24 mouse cellular contexts compared by ENCODE assay signal in genomic region chr15:100006180-100006579, GRCm38 (mm10). TPM values are rescaled to one million over a fixed set of nuclear protein-coding genes. Genes with fewer than 3 reads are reported as not detected.
DNase-seq lines count a peak whose midpoint lies in the region; ATAC-seq and TF ChIP-seq lines count a peak whose summit lies in the region.
"Had no signal": no experiment of that assay in that cellular context is flagged by ENCODE, and none has a peak within 500 bp of the region (broad histone marks: within the 10 kb centered on the region; RNA-seq: fewer than 3 reads in every experiment).

No protein-coding gene starts in this region.

- no peak for TF ChIP-seq RAD21 in CH12.LX (IDR thresholded peaks at IDR 0.05; ENCODE audit: low read depth, low read length)

- ATAC-seq in heart, embryonic 12.5 days (ENCODE audit: insufficient number of reproducible peaks, low FRiP score), result no peak
- ATAC-seq: activated CD4-positive, CD25-positive, alpha-beta regulatory T cell, adult 4 months; CD4-positive, CD25-positive, alpha-beta regulatory T cell, adult 4 months; Patski had no signal

- DNase-seq in heart, adult 11 months, result peak; percentile 52
- DNase-seq in heart, adult 8-10 months (ENCODE audit: low spot score), result no peak
- DNase-seq in heart, postnatal 36 days, result no peak
- DNase-seq in spleen, adult 2 months (ENCODE audit: low read depth in 1 of 2, low spot score in 2 of 2), result no peak
- DNase-seq in spleen, postnatal 14 days (ENCODE audit: low spot score in 2 of 2), result no peak
- DNase-seq in CH12.LX (ENCODE audit: extremely low read depth), result peak; percentile 54
- DNase-seq in yolk sac, embryonic 10.5 days (ENCODE audit: low spot score), result no peak
- DNase-seq: adrenal gland, adult 2 months; adrenal gland, adult 8-10 months; adrenal gland, postnatal 10 days; adrenal gland, postnatal 14 days; adrenal gland, postnatal 25 days; adrenal gland, postnatal 36 days; B cell, adult 2 months; cerebellum, adult 11 months; cerebellum, adult 11-12 months; cerebellum, adult 18-20 months had no signal

- peaks cover 8% of the 10 kb centered on the region; the same call in 1 of the 2 replicates for H3K4me1 ChIP-seq in heart, embryonic 12.5 days (replicated peaks)
- peaks cover 8% of the 10 kb centered on the region; the same call in 1 of the 2 replicates for H3K4me1 ChIP-seq in spleen, adult 2 months (ENCODE audit: control insufficient read depth, insufficient read depth, insufficient read length)
- H3K4me1 ChIP-seq in CH12.LX (ENCODE audit: control insufficient read depth in 1 of 2, insufficient read depth in 2 of 2), result peaks cover 9 to 44% of the 10 kb centered on the region in 2 experiments; a peak in 3 of 4 replicates

- no peak for TF ChIP-seq POLR2A in spleen, adult 2 months (IDR thresholded peaks at IDR 0.05; ENCODE audit: low read depth, low read length)
- no peak for TF ChIP-seq POLR2A in CH12.LX (IDR thresholded peaks at IDR 0.05; ENCODE audit: low read depth, low read length)

- H3K9ac ChIP-seq in heart, embryonic 12.5 days, result no peak overlapping the region
- H3K9ac ChIP-seq in CH12.LX (ENCODE audit: insufficient read depth, low read depth), result no peak overlapping the region

- in situ Hi-C loops in CH12.LX (cut with MboI; ENCODE audit: low pct_ligation_motif_present, low pct_unique_long_range_greater_than_20kb, low sequenced_read_pairs), result no loop called here

- H3K27ac ChIP-seq in heart, embryonic 12.5 days (ENCODE audit: poor library complexity, severe bottlenecking), result peak overlapping the region; percentile 48; the same call in 1 of the 2 replicates
- 0 out of 2 replicates have a peak overlapping the region, but pooled peaks have one; percentile 42 for H3K27ac ChIP-seq in spleen, adult 2 months (ENCODE audit: insufficient read depth, low read length)
- peak overlapping the region; percentile 61 for H3K27ac ChIP-seq in CH12.LX (ENCODE audit: insufficient read depth, low read depth)

- H3K4me2 ChIP-seq in heart, embryonic 12.5 days, result no peak overlapping the region
- H3K4me2 ChIP-seq in CH12.LX (ENCODE audit: insufficient read depth, low read depth, poor library complexity, severe bottlenecking), result no peak overlapping the region; the same call in 1 of the 2 replicates

- H3K36me3 ChIP-seq in heart, embryonic 12.5 days, result peaks cover 80% of the 10 kb centered on the region
- H3K36me3 ChIP-seq in spleen, adult 2 months (ENCODE audit: control insufficient read depth, insufficient read depth, low read length), result peaks cover 30% of the 10 kb centered on the region
- H3K36me3 ChIP-seq in CH12.LX (replicated peaks in 1 of 2; ENCODE audit: control insufficient read depth in 1 of 2, insufficient read depth in 1 of 2, low read length in 1 of 2), result peaks cover 55 to 80% of the 10 kb centered on the region in 2 experiments

- no peak for TF ChIP-seq CTCF in spleen, adult 2 months (IDR thresholded peaks at IDR 0.05; ENCODE audit: extremely low read depth, insufficient read depth, insufficient read length, insufficient replicate concordance)
- no peak for TF ChIP-seq CTCF in CH12.LX (conservative IDR thresholded peaks at IDR 0.05 in 1 of 2, IDR thresholded peaks at IDR 0.05 in 1 of 2; ENCODE audit: low read depth in 2 of 2, low read length in 2 of 2)

- no peaks in the 10 kb centered on the region for H3K9me3 ChIP-seq in heart, embryonic 12.5 days (replicated peaks)
- H3K9me3 ChIP-seq in CH12.LX (replicated peaks; ENCODE audit: low read length), result no peaks in the 10 kb centered on the region
- H3K9me3 ChIP-seq: G1E had no signal

- no peak overlapping the region for H3K4me3 ChIP-seq in heart, embryonic 12.5 days
- no peak overlapping the region; the same call in 1 of the 2 replicates for H3K4me3 ChIP-seq in spleen, adult 2 months (ENCODE audit: extremely low read depth, insufficient read depth, insufficient read length)
- no peak overlapping the region for H3K4me3 ChIP-seq in CH12.LX (replicated peaks in 1 of 3; ENCODE audit: low read depth in 2 of 3, low read length in 2 of 3, poor library complexity in 1 of 3)

- no peaks in the 10 kb centered on the region for H3K27me3 ChIP-seq in heart, embryonic 12.5 days (replicated peaks)
- H3K27me3 ChIP-seq in spleen, adult 2 months (ENCODE audit: control insufficient read depth, insufficient read depth, low read length), result no peaks in the 10 kb centered on the region
- no peaks in the 10 kb centered on the region for H3K27me3 ChIP-seq in CH12.LX (replicated peaks)
- H3K27me3 ChIP-seq: Patski had no signal

- 0 out of 2 replicates have a peak, but pooled peaks have one; percentile 7 for TF ChIP-seq EP300 in CH12.LX (IDR thresholded peaks at IDR 0.05; ENCODE audit: low read length)

- H3K79me2 ChIP-seq in CH12.LX (replicated peaks; ENCODE audit: control insufficient read depth, extremely low read depth, insufficient read depth, poor library complexity, severe bottlenecking), result peaks cover 6% of the 10 kb centered on the region

- dilution Hi-C loops in CH12.LX (cut with MboI; ENCODE audit: extremely low pct_ligation_motif_present, extremely low pct_unique_long_range_greater_than_20kb, low sequenced_read_pairs), result no loop called here

- intact Hi-C loops in heart, postnatal 36 days (cut with DNase I), result no loop called here

TF ChIP-seq in CH12.LX, 34 proteins besides CTCF, POLR2A, EP300 and RAD21:
- TF ChIP-seq MEF2A (IDR thresholded peaks at IDR 0.05; ENCODE audit: borderline replicate concordance, low read depth, low read length) (peak; percentile 61), SIN3A (IDR thresholded peaks at IDR 0.05; ENCODE audit: low read length) (no peak)

RNA-seq across cellular contexts. Expression of gene Dip2b, which starts 32.3 kb away (rescaled TPM):
- 10 to 100 TPM; 19.1 to 25.3 (median 21.9) TPM for total RNA-seq in heart, adult 8-10 months (2022)
- polyA plus RNA-seq in heart, embryonic 12.5 days (2016; fragmentation: Nextera tagmentation; extraction: Ambion mirVana), result 16.3 and 18.6 TPM in 2 replicates
- total RNA-seq in heart, postnatal 36 days (2021), result 10 to 100 TPM; 21.0 to 21.5 TPM
- 12.2 and 13.6 TPM in 2 replicates for polyA plus RNA-seq in spleen, adult 2 months (2012; rRNA removed)
- total RNA-seq in CH12.LX (2012; rRNA removed), result 15.1 and 16.7 TPM in 2 replicates
- 13.0 and 15.7 TPM in 2 replicates for total RNA-seq in CH12.LX (2014; rRNA removed)
- 14.3 and 18.2 TPM in 2 replicates for polyA plus RNA-seq in CH12.LX (2012; ENCODE audit: insufficient read length, low read depth)

RNA-seq across cellular contexts. Expression of gene Larp4, which starts 36.3 kb away (rescaled TPM):
- 10 to 100 TPM; 41.2 to 61.1 (median 53.9) TPM for total RNA-seq in heart, adult 8-10 months (2022)
- polyA plus RNA-seq in heart, embryonic 12.5 days (2016; fragmentation: Nextera tagmentation; extraction: Ambion mirVana), result 38.0 and 40.7 TPM in 2 replicates
- total RNA-seq in heart, postnatal 36 days (2021), result 10 to 100 TPM; 47.1 to 60.2 TPM
- 27.5 and 37.6 TPM in 2 replicates for polyA plus RNA-seq in spleen, adult 2 months (2012; rRNA removed)
- total RNA-seq in CH12.LX (2012; rRNA removed), result 96.3 and 113 TPM in 2 replicates
- 135 and 145 TPM in 2 replicates for total RNA-seq in CH12.LX (2014; rRNA removed)
- 74.6 and 81.9 TPM in 2 replicates for polyA plus RNA-seq in CH12.LX (2012; ENCODE audit: insufficient read length, low read depth)

RNA-seq across cellular contexts. Expression of gene Fam186a, which starts 39.3 kb away (rescaled TPM):
- under 1 TPM; 0.08 to 0.50 (median 0.15) TPM for total RNA-seq in heart, adult 8-10 months (2022)
- not detected in 2 replicates for polyA plus RNA-seq in heart, embryonic 12.5 days (2016; fragmentation: Nextera tagmentation; extraction: Ambion mirVana)
- under 1 TPM; 0.05 to 0.06 TPM for total RNA-seq in heart, postnatal 36 days (2021)
- not detected in 2 replicates for polyA plus RNA-seq in spleen, adult 2 months (2012; rRNA removed)
- total RNA-seq in CH12.LX (2012; rRNA removed) (0.08 TPM in 1 of 2 replicates, not detected in the other), CH12.LX (2014; rRNA removed) (not detected in 2 replicates)
- polyA plus RNA-seq in CH12.LX (2012; ENCODE audit: insufficient read length, low read depth), result not detected in 2 replicates
- total RNA-seq: MEL had no signal
- polyA plus RNA-seq: activated CD4-positive, CD25-positive, alpha-beta regulatory T cell, adult 4 months; C2C12; CD4-positive, CD25-positive, alpha-beta regulatory T cell, adult 4 months; G1E; Patski had no signal

Comparison
In these comparisons a context has a peak if more than half of its experiments do, and no peak if none do; other contexts are left out.
1. DNase-seq: peak in heart, adult 11 months (single experiment) and CH12.LX (single experiment); none in heart, adult 8-10 months (single experiment), heart, postnatal 36 days (0 of 2), spleen, adult 2 months (0 of 2), spleen, postnatal 14 days (0 of 2) and yolk sac, embryonic 10.5 days (single experiment).
2. Peak in every context shown above with its lines, with median percentiles within 50 percentile points of each other: H3K27ac ChIP-seq.